Mouse (Mus musculus) ES-E14 (cell line): ENCODE measurements around the gene Nrl.

Source experiments
- CHD2 ChIP-seq: IDR thresholded peaks from 2 replicates; pipeline ENCODE4 v1.6.1; 2014; ENCODE audit warnings: mild to moderate bottlenecking, low read depth, low read length, inconsistent platforms
- HCFC1 ChIP-seq: IDR thresholded peaks from 2 replicates; pipeline ENCODE4 v1.6.1; 2012; ENCODE audit warnings: low read length, inconsistent platforms, borderline replicate concordance; ENCODE audit not compliant: insufficient read depth
- MAFK ChIP-seq: IDR thresholded peaks from 2 replicates; pipeline ENCODE4 v1.6.1; 2014; ENCODE audit warnings: mild to moderate bottlenecking, low read depth, low read length, inconsistent platforms; ENCODE audit not compliant: insufficient read depth
- ZC3H11A ChIP-seq: IDR thresholded peaks from 2 replicates; pipeline ENCODE4 v1.6.1; 2012; ENCODE audit warnings: low read depth, mild to moderate bottlenecking, inconsistent platforms, low read length, borderline replicate concordance

DNA sequence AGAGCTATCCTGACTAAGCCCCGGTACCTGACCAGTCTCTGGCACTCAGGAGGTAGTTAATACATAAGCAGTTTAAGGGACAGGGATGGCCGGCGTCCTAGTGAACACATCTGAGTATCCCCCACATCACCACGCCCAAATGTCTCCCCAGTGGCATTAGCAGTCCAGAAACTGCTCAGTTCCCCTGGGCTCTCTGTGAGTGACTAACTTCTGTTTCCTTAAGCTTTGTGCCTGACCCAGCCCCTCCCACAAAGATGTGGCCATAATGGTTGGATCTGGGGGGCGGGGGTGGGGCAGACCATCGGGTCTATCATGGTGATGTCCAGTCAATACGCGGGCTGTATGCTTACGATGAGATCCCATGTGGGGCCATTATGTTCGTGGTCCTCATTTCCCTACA lies 15.2 kb downstream of the Nrl start:
- TF ChIP-seq CHD2 (no peak), HCFC1 (no peak), ZC3H11A (no peak), MAFK (no peak)
